Mouse (Mus musculus) CD4-positive helper T cell, adult 2 months (primary cell): Measurements from ENCODE around the gene Lrmp.
"Not testable (repeated sequence)": the region's sequence is repeated elsewhere in the genome, so short reads cannot be mapped to it uniquely, and the experiment has no call there.

ENCODE experiments used
- DNase-seq: peaks from one replicate; pipeline ENCODE4 v3.0.0-alpha.2; 2012; ENCODE audit warnings: low read depth, missing footprints, low spot score

Lrmp gene

GRCm38 (mm10) chr6:145104241-145104939 lies 11.1 kb upstream of the Lrmp start:
- DNase-seq: peak; percentile 34

GRCm38 (mm10) chr6:145105439-145105838 lies 10.0 kb upstream of the Lrmp start:
- DNase-seq: peak; percentile 51

GRCm38 (mm10) chr6:145106163-145106842 lies 9.2 kb upstream of the Lrmp start:
- no peak for DNase-seq

GRCm38 (mm10) chr6:145110786-145111185 lies 4.7 kb upstream of the Lrmp start:
- no peak for DNase-seq

- no peak for DNase-seq
Measured at GRCm38 (mm10) chr6:145112865-145113264, 2.6 kb upstream of the Lrmp start.

- no peak for DNase-seq
Measured at GRCm38 (mm10) chr6:145114561-145114960, 892 bp upstream of the Lrmp start.

GRCm38 (mm10) chr6:145116098-145116672 lies 732 bp downstream of the Lrmp start:
- DNase-seq: peak; percentile 43

GRCm38 (mm10) chr6:145120086-145120485 lies 4.6 kb downstream of the Lrmp start:
- DNase-seq: no peak

GRCm38 (mm10) chr6:145120787-145121589 lies 5.5 kb downstream of the Lrmp start:
- DNase-seq: peak; percentile 81

- DNase-seq: peak; percentile 75
Measured at GRCm38 (mm10) chr6:145121590-145122420, 6.4 kb downstream of the Lrmp start.

- peak; percentile 32 for DNase-seq
Measured at GRCm38 (mm10) chr6:145122423-145123059, 7.1 kb downstream of the Lrmp start.

- DNase-seq: peak; percentile 66
Measured at GRCm38 (mm10) chr6:145123136-145124060, 7.9 kb downstream of the Lrmp start.

GRCm38 (mm10) chr6:145124621-145125020 lies 9.2 kb downstream of the Lrmp start:
- DNase-seq: no peak

- DNase-seq: no peak
Measured at GRCm38 (mm10) chr6:145125591-145126113, 10.2 kb downstream of the Lrmp start.

- peak; percentile 32 for DNase-seq
Measured at GRCm38 (mm10) chr6:145127652-145128051, 12.2 kb downstream of the Lrmp start.

GRCm38 (mm10) chr6:145129563-145129962 lies 14.1 kb downstream of the Lrmp start:
- DNase-seq: no peak

- no peak for DNase-seq
Measured at GRCm38 (mm10) chr6:145131991-145132390, 16.5 kb downstream of the Lrmp start.

GRCm38 (mm10) chr6:145132969-145133368 lies 17.5 kb downstream of the Lrmp start:
- DNase-seq: not testable (repeated sequence)

GRCm38 (mm10) chr6:145135295-145135694 lies 19.8 kb downstream of the Lrmp start:
- no peak for DNase-seq
